Comparison of ENCODE assay signal across 14 mouse cellular contexts in genomic region chr2:51237451-51237850, GRCm38 (mm10).
DNase-seq lines count a peak whose midpoint lies in the region; ATAC-seq and TF ChIP-seq lines count a peak whose summit lies in the region.
"Had no signal": no experiment of that assay in that cellular context is flagged by ENCODE, and none has a peak within 500 bp of the region (broad histone marks: within the 10 kb centered on the region; RNA-seq: fewer than 3 reads in every experiment).

No protein-coding gene starts in this region.

- H3K4me1 ChIP-seq in lung, embryonic 15.5 days = peaks cover 13% of the 10 kb centered on the region
- no peaks in the 10 kb centered on the region for H3K4me1 ChIP-seq in lung, adult 2 months (ENCODE audit: control insufficient read depth, insufficient read depth, low read length)
- peaks cover 12% of the 10 kb centered on the region for H3K4me1 ChIP-seq in embryonic fibroblast, embryonic 13.5 days (ENCODE audit: control insufficient read depth, insufficient read depth, low read length)
- no peaks in the 10 kb centered on the region for H3K4me1 ChIP-seq in lung, postnatal 0 days (ENCODE audit: insufficient read depth, low read depth, low read length)
- peaks cover 7% of the 10 kb centered on the region for H3K4me1 ChIP-seq in hindbrain, embryonic 10.5 days (replicated peaks)
- H3K4me1 ChIP-seq: liver, embryonic 13.5 days had no signal

- peak; percentile 6 for DNase-seq in gastrocnemius, postnatal 10 days
- DNase-seq in gastrocnemius, postnatal 36 days = no peak
- DNase-seq in lung, adult 2 months = no peak
- DNase-seq in lung, postnatal 0 days (ENCODE audit: low spot score) = peak; percentile 55
- DNase-seq in right cerebral cortex, postnatal 4 days = no peak
- DNase-seq in hindbrain, embryonic 10.5 days (ENCODE audit: low spot score) = no peak
- DNase-seq: adrenal gland, postnatal 25 days; kidney, postnatal 36 days; liver, embryonic 13.5 days; spleen, adult 18-20 months had no signal

- no peak overlapping the region for H3K9ac ChIP-seq in lung, embryonic 15.5 days
- H3K9ac ChIP-seq in lung, postnatal 0 days (replicated peaks; ENCODE audit: low read depth) = no peak overlapping the region
- H3K9ac ChIP-seq: liver, embryonic 13.5 days had no signal

- peak; percentile 75; the same call in 1 of the 2 replicates for ATAC-seq in lung, embryonic 15.5 days (ENCODE audit: borderline replicate concordance, extremely low read depth, low FRiP score, low TSS enrichment)
- peak; percentile 50; the same call in 1 of the 2 replicates for ATAC-seq in lung, postnatal 0 days

- WGBS in lung, embryonic 15.5 days = 42% methylated on average over 10 of the region's 10 CpGs
- WGBS in lung, adult 2 months = 64% methylated on average over 10 of the region's 10 CpGs
- WGBS in lung, postnatal 0 days = 54% methylated on average over 10 of the region's 10 CpGs
- WGBS in hindbrain, embryonic 10.5 days = 92% methylated on average over 10 of the region's 10 CpGs

- intact Hi-C loops in gastrocnemius, postnatal 36 days (cut with DNase I) = no loop called here

- no peak for TF ChIP-seq CTCF in lung, adult 2 months (IDR thresholded peaks at IDR 0.05; ENCODE audit: insufficient read depth, low read length)
- no peak for TF ChIP-seq CTCF in embryonic fibroblast, embryonic 13.5 days (IDR thresholded peaks at IDR 0.05; ENCODE audit: borderline replicate concordance, insufficient read depth, low read length)
- no peak for TF ChIP-seq CTCF in lung, postnatal 0 days (IDR thresholded peaks at IDR 0.05)

- H3K27me3 ChIP-seq in lung, embryonic 15.5 days = no peaks in the 10 kb centered on the region
- H3K27me3 ChIP-seq in lung, postnatal 0 days (replicated peaks; ENCODE audit: insufficient read depth, low read length) = no peaks in the 10 kb centered on the region
- no peaks in the 10 kb centered on the region for H3K27me3 ChIP-seq in hindbrain, embryonic 10.5 days (ENCODE audit: insufficient read depth, poor library complexity, severe bottlenecking)
- H3K27me3 ChIP-seq: liver, embryonic 13.5 days had no signal

- no peak overlapping the region for H3K4me3 ChIP-seq in lung, embryonic 15.5 days
- H3K4me3 ChIP-seq in lung, adult 2 months (replicated peaks; ENCODE audit: extremely low read depth, low read depth, low read length) = no peak overlapping the region
- H3K4me3 ChIP-seq in embryonic fibroblast, embryonic 13.5 days (ENCODE audit: insufficient read depth, low read length) = no peak overlapping the region
- H3K4me3 ChIP-seq in lung, postnatal 0 days (ENCODE audit: low read depth, low read length) = no peak overlapping the region
- no peak overlapping the region for H3K4me3 ChIP-seq in hindbrain, embryonic 10.5 days
- H3K4me3 ChIP-seq: heart, adult 2 months; liver, embryonic 13.5 days had no signal

- H3K4me2 ChIP-seq in lung, embryonic 15.5 days = no peak overlapping the region
- H3K4me2 ChIP-seq in lung, postnatal 0 days (replicated peaks; ENCODE audit: low read depth, low read length) = no peak overlapping the region; the same call in 1 of the 2 replicates
- H3K4me2 ChIP-seq: liver, embryonic 13.5 days; midbrain, embryonic 11.5 days had no signal

- TF ChIP-seq EP300 in lung, postnatal 0 days (IDR thresholded peaks at IDR 0.05) = no peak

- H3K36me3 ChIP-seq in lung, embryonic 15.5 days = no peaks in the 10 kb centered on the region
- no peaks in the 10 kb centered on the region for H3K36me3 ChIP-seq in lung, postnatal 0 days (ENCODE audit: insufficient read depth, low read length)
- no peaks in the 10 kb centered on the region for H3K36me3 ChIP-seq in hindbrain, embryonic 10.5 days
- H3K36me3 ChIP-seq: liver, embryonic 13.5 days had no signal

- H3K27ac ChIP-seq in lung, embryonic 15.5 days = peak overlapping the region; percentile 59
- H3K27ac ChIP-seq in embryonic fibroblast, embryonic 13.5 days (ENCODE audit: insufficient read depth, low read length) = peak overlapping the region; percentile 99
- H3K27ac ChIP-seq in lung, postnatal 0 days (ENCODE audit: low read length) = no peak overlapping the region
- no peak overlapping the region for H3K27ac ChIP-seq in hindbrain, embryonic 10.5 days
- H3K27ac ChIP-seq: heart, adult 2 months; liver, embryonic 13.5 days had no signal

- TF ChIP-seq POLR2A in lung, adult 2 months (IDR thresholded peaks at IDR 0.05; ENCODE audit: borderline replicate concordance, extremely low read depth, low read depth, low read length) = no peak
- TF ChIP-seq POLR2A in embryonic fibroblast, embryonic 13.5 days (IDR thresholded peaks at IDR 0.05; ENCODE audit: low read depth, low read length) = peak; percentile 56

- H3K9me3 ChIP-seq in lung, embryonic 15.5 days = no peaks in the 10 kb centered on the region
- no peaks in the 10 kb centered on the region for H3K9me3 ChIP-seq in lung, postnatal 0 days (ENCODE audit: low read length)
- no peaks in the 10 kb centered on the region for H3K9me3 ChIP-seq in hindbrain, embryonic 10.5 days
- H3K9me3 ChIP-seq: liver, embryonic 13.5 days had no signal

Comparison
In these comparisons a context has a peak if more than half of its experiments do, and no peak if none do; other contexts are left out.
1. DNase-seq: peak in gastrocnemius, postnatal 10 days (single experiment) and lung, postnatal 0 days (single experiment); none in gastrocnemius, postnatal 36 days (0 of 2), lung, adult 2 months (single experiment), right cerebral cortex, postnatal 4 days (single experiment) and hindbrain, embryonic 10.5 days (single experiment).
2. H3K27ac ChIP-seq: peak in lung, embryonic 15.5 days (single experiment) and embryonic fibroblast, embryonic 13.5 days (single experiment); none in lung, postnatal 0 days (single experiment) and hindbrain, embryonic 10.5 days (single experiment).